Mouse (Mus musculus) forebrain, embryonic 16.5 days (tissue): ENCODE measurements around the gene Tldc2. TPM values are rescaled to one million over a fixed set of nuclear protein-coding genes. Genes with fewer than 3 reads are reported as not detected.

Source experiments
- ATAC-seq: fragments of 200-750 bp; cut with Nextera tagmentation; 2 replicates; pipeline ENCODE4 v1.8.0; 2017; ENCODE audit warnings: mild to moderate bottlenecking, moderate library complexity
- H3K27ac ChIP-seq: fragments of 300-500 bp; sonication (generic); 2 replicates; pipeline ENCODE4 v1.5.1; 2014; ENCODE audit warnings: low read length, control low read depth
- H3K27me3 ChIP-seq: fragments of 300-500 bp; sonication (generic); replicated peaks from 2 replicates; pipeline ENCODE4 v1.6.1; 2014; ENCODE audit warnings: low read length; ENCODE audit not compliant: control insufficient read depth, insufficient read depth
- H3K36me3 ChIP-seq: fragments of 300-500 bp; sonication (generic); 2 replicates; pipeline ENCODE4 v1.6.1; 2014; ENCODE audit not compliant: control insufficient read depth, insufficient read depth
- H3K4me1 ChIP-seq: fragments of 300-500 bp; sonication (generic); replicated peaks from 2 replicates; pipeline ENCODE4 v1.6.1; 2014; ENCODE audit warnings: low read length; ENCODE audit not compliant: control insufficient read depth, insufficient read depth
- H3K4me2 ChIP-seq: fragments of 300-500 bp; sonication (generic); 2 replicates; pipeline ENCODE4 v1.6.1; 2014; ENCODE audit warnings: mild to moderate bottlenecking, low read length, control low read depth
- H3K4me3 ChIP-seq: fragments of 300-500 bp; sonication (generic); replicated peaks from 2 replicates; pipeline ENCODE4 v1.5.1; 2014; ENCODE audit warnings: mild to moderate bottlenecking, low read length, control low read depth
- H3K9ac ChIP-seq: fragments of 300-500 bp; sonication (generic); replicated peaks from 2 replicates; pipeline ENCODE4 v1.6.1; 2014; ENCODE audit warnings: low read depth, low read length, control low read depth
- H3K9me3 ChIP-seq: fragments of 300-500 bp; sonication (generic); 2 replicates; pipeline ENCODE4 v1.6.1; 2016; ENCODE audit warnings: low read length; ENCODE audit not compliant: control insufficient read depth
- WGBS: fragments of 180-500 bp; shearing (Covaris S2); extraction: QIAGEN DNeasy Blood & Tissue Kit; methylation state at CpG from one replicate; pipeline ENCODE4 v1.1.7; 2014; 5-methylcytosine and 5-hydroxymethylcytosine counted together
- polyA plus RNA-seq: library from polyadenylated mRNA; unstranded; fragments of >200 nt; fragmentation: Nextera tagmentation; extraction: Ambion mirVana; gene quantifications from 2 replicates; pipeline ENCODE4 v1.2.1, GENCODE M21; 2015

Gene Tldc2
- polyA plus RNA-seq: not detected in 2 replicates

- Histone ChIP-seq H3K4me2 (no peak within 1 kb of the TSS), H3K9me3 (no peaks in the 10 kb centered on the region), H3K4me3 (no peak within 1 kb of the TSS), H3K27ac (no peak within 1 kb of the TSS), H3K27me3 (no peaks in the 10 kb centered on the region), H3K9ac (0 out of 2 replicates have a peak within 1 kb of the TSS, but pooled peaks have one; percentile 8), H3K4me1 (peaks cover under 1% of the 10 kb centered on the region; the same call in 1 of the 2 replicates), H3K36me3 (no peaks in the 10 kb centered on the region)
- ATAC-seq: no peak
- 81% methylated on average over 8 of the region's 8 CpGs for WGBS
These were observed at the start of gene Tldc2 for GRCm38 (mm10) chr2:157086796-157087195. Gene Tldc2 (plus strand): TSS chr2:157087055.

- H3K36me3 ChIP-seq: peaks cover 28% of the 10 kb centered on the region
- H3K4me3 ChIP-seq: no peak overlapping the region
- WGBS: 38% methylated on average over 9 of the region's 9 CpGs
- no peak overlapping the region for H3K4me2 ChIP-seq
- H3K27ac ChIP-seq: no peak overlapping the region
- H3K9me3 ChIP-seq: no peaks in the 10 kb centered on the region
- no peaks in the 10 kb centered on the region for H3K4me1 ChIP-seq
- ATAC-seq: no peak
- H3K9ac ChIP-seq: no peak overlapping the region
- no peaks in the 10 kb centered on the region for H3K27me3 ChIP-seq
These were observed 49.6 kb upstream of the Tldc2 start for GRCm38 (mm10) chr2:157037303-157037702.

- H3K27ac ChIP-seq: no peak overlapping the region
- H3K9me3 ChIP-seq: no peaks in the 10 kb centered on the region
- peaks cover 24% of the 10 kb centered on the region for H3K36me3 ChIP-seq
- no peak overlapping the region for H3K4me2 ChIP-seq
- peaks cover 6% of the 10 kb centered on the region for H3K4me1 ChIP-seq
- 87% methylated on average over 50 of the region's 50 CpGs for WGBS
- H3K4me3 ChIP-seq: no peak overlapping the region
- ATAC-seq: peak; percentile 45
- no peak overlapping the region for H3K9ac ChIP-seq
- no peaks in the 10 kb centered on the region for H3K27me3 ChIP-seq
These were observed 46.8 kb upstream of the Tldc2 start for GRCm38 (mm10) chr2:157039900-157040648.

GRCm38 (mm10) chr2:157040649-157041046 lies 46.2 kb upstream of the Tldc2 start:
- H3K36me3 ChIP-seq: peaks cover 24% of the 10 kb centered on the region
- 86% methylated on average over 17 of the region's 17 CpGs for WGBS

GRCm38 (mm10) chr2:157041421-157041820 lies 45.4 kb upstream of the Tldc2 start:
- ATAC-seq: no peak
- H3K27ac ChIP-seq: no peak overlapping the region
- peaks cover 29% of the 10 kb centered on the region for H3K36me3 ChIP-seq
- peaks cover 6% of the 10 kb centered on the region for H3K4me1 ChIP-seq
- no peak overlapping the region for H3K9ac ChIP-seq
- no peaks in the 10 kb centered on the region for H3K27me3 ChIP-seq
- no peak overlapping the region for H3K4me3 ChIP-seq
- H3K4me2 ChIP-seq: no peak overlapping the region
- 93% methylated on average over 7 of the region's 7 CpGs for WGBS
- H3K9me3 ChIP-seq: no peaks in the 10 kb centered on the region

More at GRCm38 (mm10) chr2:157040649-157041046, 46.2 kb upstream of the Tldc2 start:
- Histone ChIP-seq H3K9me3 (no peaks in the 10 kb centered on the region), H3K4me2 (no peak overlapping the region), H3K4me1 (peaks cover 6% of the 10 kb centered on the region), H3K4me3 (no peak overlapping the region), H3K9ac (no peak overlapping the region), H3K27ac (no peak overlapping the region), H3K27me3 (no peaks in the 10 kb centered on the region)
- ATAC-seq: no peak

GRCm38 (mm10) chr2:157043556-157043955 lies 43.3 kb upstream of the Tldc2 start:
- H3K9me3 ChIP-seq: no peaks in the 10 kb centered on the region
- H3K4me3 ChIP-seq: no peak overlapping the region
- H3K9ac ChIP-seq: no peak overlapping the region
- H3K4me1 ChIP-seq: peaks cover 15% of the 10 kb centered on the region
- H3K36me3 ChIP-seq: peaks cover 29% of the 10 kb centered on the region
- ATAC-seq: no peak
- H3K27ac ChIP-seq: no peak overlapping the region
- H3K4me2 ChIP-seq: no peak overlapping the region
- WGBS: 58% methylated on average over 8 of the region's 8 CpGs
- H3K27me3 ChIP-seq: no peaks in the 10 kb centered on the region

GRCm38 (mm10) chr2:157043987-157044386 lies 42.9 kb upstream of the Tldc2 start:
- H3K4me2 ChIP-seq: no peak overlapping the region
- no peak overlapping the region for H3K4me3 ChIP-seq
- no peaks in the 10 kb centered on the region for H3K9me3 ChIP-seq
- no peak for ATAC-seq
- H3K4me1 ChIP-seq: peaks cover 19% of the 10 kb centered on the region
- H3K27ac ChIP-seq: no peak overlapping the region
- no peak overlapping the region for H3K9ac ChIP-seq
- H3K27me3 ChIP-seq: no peaks in the 10 kb centered on the region
- H3K36me3 ChIP-seq: peaks cover 29% of the 10 kb centered on the region

GRCm38 (mm10) chr2:157045932-157046331 lies 40.9 kb upstream of the Tldc2 start:
- 100% methylated on average over 2 of the region's 2 CpGs for WGBS
- Histone ChIP-seq H3K27me3 (no peaks in the 10 kb centered on the region), H3K9ac (no peak overlapping the region), H3K4me1 (peaks cover 38% of the 10 kb centered on the region), H3K9me3 (no peaks in the 10 kb centered on the region), H3K4me3 (no peak overlapping the region), H3K36me3 (peaks cover 11% of the 10 kb centered on the region), H3K27ac (no peak overlapping the region), H3K4me2 (no peak overlapping the region)
- ATAC-seq: no peak

- peaks cover 40% of the 10 kb centered on the region for H3K4me1 ChIP-seq
- no peaks in the 10 kb centered on the region for H3K9me3 ChIP-seq
- 89% methylated on average over 5 of the region's 5 CpGs for WGBS
- no peaks in the 10 kb centered on the region for H3K27me3 ChIP-seq
- no peak overlapping the region for H3K9ac ChIP-seq
- H3K4me2 ChIP-seq: no peak overlapping the region
- H3K27ac ChIP-seq: no peak overlapping the region
- H3K36me3 ChIP-seq: peaks cover 11% of the 10 kb centered on the region
- no peak for ATAC-seq
- no peak overlapping the region for H3K4me3 ChIP-seq
These were observed 39.9 kb upstream of the Tldc2 start for GRCm38 (mm10) chr2:157046956-157047355.
